Mouse (Mus musculus): ENCODE data around the gene Cd2. TPM values are rescaled to one million over a fixed set of nuclear protein-coding genes. Genes with fewer than 3 reads are reported as not detected.

Cd2 gene
- total and polyA plus RNA-seq, 3 experiments: 0.33 TPM; not detected in 2

DNA sequence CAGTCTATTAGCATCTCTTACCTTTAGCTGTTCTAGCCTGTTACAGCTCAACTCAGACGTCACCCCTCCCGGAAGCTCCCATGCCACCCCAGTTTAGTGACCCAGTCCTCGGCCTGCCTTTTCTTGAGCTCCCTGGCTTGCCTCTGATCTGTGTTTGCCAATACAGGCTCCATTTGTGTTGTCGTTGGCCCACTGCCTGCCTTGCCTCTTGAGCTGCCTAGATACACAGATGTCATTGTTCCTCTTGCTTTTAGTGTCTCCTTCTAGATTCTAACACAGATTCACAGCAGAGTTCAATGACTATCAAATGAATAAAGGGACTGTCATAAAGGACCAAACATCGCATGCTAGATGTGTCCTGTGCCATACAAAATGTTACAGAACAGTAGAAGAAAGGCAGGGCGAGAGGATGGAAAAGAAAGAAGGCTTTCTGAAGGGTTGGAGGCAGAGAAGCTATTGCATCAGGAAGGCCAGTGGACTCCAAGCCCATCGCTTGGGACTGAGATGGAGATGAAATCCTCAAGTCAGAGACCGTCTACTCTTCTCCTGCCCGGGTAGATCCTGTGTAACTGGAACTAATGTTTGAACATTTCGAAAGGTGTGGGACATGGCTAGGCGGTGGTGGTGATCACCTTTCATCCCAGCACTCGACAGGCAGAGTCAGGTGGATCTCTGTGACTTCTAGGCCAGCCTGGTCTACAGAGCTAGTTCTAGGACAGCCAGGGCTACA is 13.5 kb downstream of the Cd2 start:
- no peak for TF ChIP-seq POLR2AphosphoS5 (IDR thresholded peaks at IDR 0.05; ENCODE audit: insufficient replicate concordance, low read depth, low read length)
- TF ChIP-seq GATA2 (IDR thresholded peaks at IDR 0.05; ENCODE audit: borderline replicate concordance, low read depth, low read length): no peak
- TF ChIP-seq GATA1 (IDR thresholded peaks at IDR 0.05; ENCODE audit: borderline replicate concordance, low read length): no peak
- TF ChIP-seq CTCF (IDR thresholded peaks at IDR 0.05; ENCODE audit: low read depth, low read length): no peak
- no peak for TF ChIP-seq TAL1 (conservative IDR thresholded peaks at IDR 0.05; ENCODE audit: low read depth, low read length)
- no peaks in the 10 kb centered on the region for H3K36me3 ChIP-seq (replicated peaks)
- peaks cover 30% of the 10 kb centered on the region for H3K27me3 ChIP-seq (ENCODE audit: insufficient read depth, low read length)
- H3K4me1 ChIP-seq (ENCODE audit: insufficient read depth, low read depth, low read length): no peaks in the 10 kb centered on the region
- no peak overlapping the region for H3K4me3 ChIP-seq (ENCODE audit: low read depth, low read length)
- ATAC-seq (ENCODE audit: extremely low read depth, insufficient number of reproducible peaks, low FRiP score, poor library complexity, severe bottlenecking): no peak
- H3K9me3 ChIP-seq (replicated peaks): no peaks in the 10 kb centered on the region
- DNase-seq (ENCODE audit: low spot score): no peak

DNA sequence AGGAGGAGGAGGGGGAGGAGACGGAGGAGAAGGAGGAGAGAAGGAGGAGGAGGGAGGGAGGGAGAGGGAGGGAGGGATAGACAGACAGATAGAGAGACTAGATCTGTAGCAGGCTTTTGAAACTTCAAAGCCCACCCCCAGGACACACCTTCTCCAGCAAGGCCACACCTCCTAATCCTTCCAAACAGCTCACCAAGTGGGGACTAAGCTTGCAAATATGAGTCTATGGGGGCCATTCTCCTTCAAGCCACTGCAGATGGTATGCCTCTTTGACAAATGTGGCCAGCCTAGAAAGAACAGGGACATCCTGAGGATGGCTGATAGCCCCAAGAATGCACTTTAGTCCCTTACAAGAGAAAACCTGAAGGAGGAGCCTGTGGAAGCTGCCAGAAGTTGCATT is 15.6 kb downstream of the Cd2 start:
- ATAC-seq (ENCODE audit: extremely low read depth, insufficient number of reproducible peaks, low FRiP score, poor library complexity, severe bottlenecking): no peak

DNA sequence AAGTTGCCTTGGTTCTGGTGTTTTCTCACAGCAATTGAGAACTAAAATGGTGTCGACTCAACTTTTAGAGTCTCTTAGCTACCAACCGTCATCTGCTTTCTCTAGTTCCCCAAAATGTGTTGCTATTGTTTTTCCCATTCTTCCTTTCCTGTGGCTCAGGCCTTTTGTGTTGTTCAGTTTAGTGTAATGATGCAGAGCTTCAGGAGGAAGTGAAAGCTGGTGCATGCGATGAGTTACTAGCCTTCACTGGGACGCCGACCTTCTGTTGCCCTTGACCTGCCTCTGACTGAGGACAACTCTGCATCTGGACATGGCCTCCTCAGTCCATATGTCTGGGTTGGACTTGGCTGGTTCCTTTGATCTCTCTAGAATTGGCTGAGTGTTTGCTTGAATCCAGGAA is 16.9 kb downstream of the Cd2 start:
- no peaks in the 10 kb centered on the region for H3K36me3 ChIP-seq (replicated peaks)
- no peaks in the 10 kb centered on the region for H3K4me1 ChIP-seq (ENCODE audit: insufficient read depth, low read depth, low read length)
- H3K4me3 ChIP-seq (ENCODE audit: low read depth, low read length): no peak overlapping the region
- ATAC-seq (ENCODE audit: extremely low read depth, insufficient number of reproducible peaks, low FRiP score, poor library complexity, severe bottlenecking) (no peak), DNase-seq (ENCODE audit: low spot score) (no peak)
- peaks cover 1% of the 10 kb centered on the region; the same call in 1 of the 2 replicates for H3K27me3 ChIP-seq (ENCODE audit: insufficient read depth, low read length)
- H3K9me3 ChIP-seq (replicated peaks): no peaks in the 10 kb centered on the region
- TF ChIP-seq CTCF (IDR thresholded peaks at IDR 0.05; ENCODE audit: low read depth, low read length) (no peak), GATA1 (IDR thresholded peaks at IDR 0.05; ENCODE audit: borderline replicate concordance, low read length) (no peak), TAL1 (conservative IDR thresholded peaks at IDR 0.05; ENCODE audit: low read depth, low read length) (no peak), GATA2 (IDR thresholded peaks at IDR 0.05; ENCODE audit: borderline replicate concordance, low read depth, low read length) (no peak), POLR2AphosphoS5 (IDR thresholded peaks at IDR 0.05; ENCODE audit: insufficient replicate concordance, low read depth, low read length) (no peak)

More for the DNA sequence above, 15.6 kb downstream of the Cd2 start:
- no peak for DNase-seq (ENCODE audit: low spot score)
- Histone ChIP-seq H3K4me1 (ENCODE audit: insufficient read depth, low read depth, low read length) (no peaks in the 10 kb centered on the region), H3K9me3 (replicated peaks) (no peaks in the 10 kb centered on the region), H3K36me3 (replicated peaks) (no peaks in the 10 kb centered on the region), H3K27me3 (ENCODE audit: insufficient read depth, low read length) (peaks cover 9% of the 10 kb centered on the region), H3K4me3 (ENCODE audit: low read depth, low read length) (no peak overlapping the region)
- no peak for TF ChIP-seq GATA1 (IDR thresholded peaks at IDR 0.05; ENCODE audit: borderline replicate concordance, low read length)
- no peak for TF ChIP-seq GATA2 (IDR thresholded peaks at IDR 0.05; ENCODE audit: borderline replicate concordance, low read depth, low read length)
- TF ChIP-seq TAL1 (conservative IDR thresholded peaks at IDR 0.05; ENCODE audit: low read depth, low read length): no peak
- no peak for TF ChIP-seq POLR2AphosphoS5 (IDR thresholded peaks at IDR 0.05; ENCODE audit: insufficient replicate concordance, low read depth, low read length)
- no peak for TF ChIP-seq CTCF (IDR thresholded peaks at IDR 0.05; ENCODE audit: low read depth, low read length)

DNA sequence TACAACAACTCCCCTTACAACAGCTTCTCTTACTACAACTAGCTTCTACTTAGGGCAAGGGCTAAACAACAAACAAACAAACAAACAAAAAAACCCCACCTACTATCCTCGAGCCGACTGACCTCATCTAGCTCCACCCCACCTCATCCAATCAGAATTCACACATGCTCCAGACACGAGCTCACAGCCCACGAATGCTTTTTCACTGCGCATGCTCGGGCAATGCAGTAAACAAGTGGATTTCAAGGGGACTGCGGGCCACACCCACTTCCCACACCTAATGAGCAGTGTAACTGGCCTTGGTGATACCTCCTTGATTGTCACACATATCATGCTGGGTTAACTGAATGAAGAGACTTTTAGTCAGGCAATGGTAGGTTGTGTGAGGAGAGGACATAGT is 19.4 kb downstream of the Cd2 start:
- no peak overlapping the region for H3K4me3 ChIP-seq (ENCODE audit: low read depth, low read length)
- no peaks in the 10 kb centered on the region for H3K4me1 ChIP-seq (ENCODE audit: insufficient read depth, low read depth, low read length)
- TF ChIP-seq CTCF (IDR thresholded peaks at IDR 0.05; ENCODE audit: low read depth, low read length) (no peak), GATA1 (IDR thresholded peaks at IDR 0.05; ENCODE audit: borderline replicate concordance, low read length) (no peak), GATA2 (IDR thresholded peaks at IDR 0.05; ENCODE audit: borderline replicate concordance, low read depth, low read length) (no peak), POLR2AphosphoS5 (IDR thresholded peaks at IDR 0.05; ENCODE audit: insufficient replicate concordance, low read depth, low read length) (no peak), TAL1 (conservative IDR thresholded peaks at IDR 0.05; ENCODE audit: low read depth, low read length) (no peak)
- DNase-seq (ENCODE audit: low spot score): no peak
- H3K36me3 ChIP-seq (replicated peaks): no peaks in the 10 kb centered on the region
- no peaks in the 10 kb centered on the region for H3K9me3 ChIP-seq (replicated peaks)
- no peak for ATAC-seq (ENCODE audit: extremely low read depth, insufficient number of reproducible peaks, low FRiP score, poor library complexity, severe bottlenecking)
- no peaks in the 10 kb centered on the region for H3K27me3 ChIP-seq (ENCODE audit: insufficient read depth, low read length)

DNA sequence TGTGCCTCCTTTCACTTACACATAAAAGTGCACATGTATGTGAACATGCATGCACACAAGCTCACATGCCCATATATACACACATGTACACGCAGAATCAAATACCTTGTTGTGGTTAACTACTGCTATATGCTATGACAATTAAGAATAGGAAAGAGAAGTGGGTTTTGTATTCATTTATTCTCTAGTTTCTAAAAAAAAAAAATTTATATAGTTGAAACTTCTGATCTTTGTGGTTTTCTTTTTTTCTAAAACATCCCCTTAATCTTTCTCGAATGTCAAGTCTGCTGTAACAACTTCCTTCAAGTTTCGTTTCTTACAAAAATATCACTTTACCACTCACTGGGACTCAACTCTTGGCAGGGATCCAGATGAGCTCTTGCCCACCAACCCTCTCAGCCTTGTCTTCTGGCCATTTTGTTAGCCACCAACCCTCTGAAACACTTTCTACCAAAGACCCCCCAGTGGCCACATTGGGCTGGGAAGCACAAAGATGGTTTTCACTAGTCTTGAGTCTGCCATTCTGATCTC is 22.1 kb downstream of the Cd2 start:
- TF ChIP-seq TAL1 (conservative IDR thresholded peaks at IDR 0.05; ENCODE audit: low read depth, low read length) (no peak), GATA1 (IDR thresholded peaks at IDR 0.05; ENCODE audit: borderline replicate concordance, low read length) (no peak), POLR2AphosphoS5 (IDR thresholded peaks at IDR 0.05; ENCODE audit: insufficient replicate concordance, low read depth, low read length) (no peak), CTCF (IDR thresholded peaks at IDR 0.05; ENCODE audit: low read depth, low read length) (no peak), GATA2 (IDR thresholded peaks at IDR 0.05; ENCODE audit: borderline replicate concordance, low read depth, low read length) (no peak)
- no peaks in the 10 kb centered on the region for H3K9me3 ChIP-seq (replicated peaks)
- DNase-seq (ENCODE audit: low spot score): no peak
- no peaks in the 10 kb centered on the region for H3K36me3 ChIP-seq (replicated peaks)
- no peak for ATAC-seq (ENCODE audit: extremely low read depth, insufficient number of reproducible peaks, low FRiP score, poor library complexity, severe bottlenecking)
- no peaks in the 10 kb centered on the region for H3K4me1 ChIP-seq (ENCODE audit: insufficient read depth, low read depth, low read length)
- H3K27me3 ChIP-seq (ENCODE audit: insufficient read depth, low read length): no peaks in the 10 kb centered on the region
- no peak overlapping the region for H3K4me3 ChIP-seq (ENCODE audit: low read depth, low read length)

DNA sequence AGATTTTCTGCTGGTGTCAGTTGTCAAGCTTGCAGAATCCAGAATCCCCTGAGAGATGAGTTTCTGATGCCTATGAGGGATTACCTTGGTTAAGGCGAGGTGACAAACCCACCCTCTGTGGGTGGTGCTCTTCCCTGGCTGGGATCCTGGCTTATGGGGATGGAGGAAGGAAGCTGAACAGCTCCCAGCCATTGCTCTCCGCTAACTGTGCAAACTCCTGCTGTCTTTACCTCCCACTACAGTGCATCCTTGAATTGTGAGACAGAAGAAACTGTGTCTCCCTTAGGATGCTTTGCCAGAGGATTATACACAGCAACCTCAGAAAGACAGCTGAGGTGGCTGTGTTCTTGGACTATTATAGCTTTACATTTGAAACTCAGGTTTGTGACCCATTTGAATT is 28.8 kb downstream of the Cd2 start:
- no peaks in the 10 kb centered on the region for H3K4me1 ChIP-seq (ENCODE audit: insufficient read depth, low read depth, low read length)
- DNase-seq (ENCODE audit: low spot score) (no peak), ATAC-seq (ENCODE audit: extremely low read depth, insufficient number of reproducible peaks, low FRiP score, poor library complexity, severe bottlenecking) (no peak)
- TF ChIP-seq CTCF (IDR thresholded peaks at IDR 0.05; ENCODE audit: low read depth, low read length): no peak
- no peak for TF ChIP-seq GATA1 (IDR thresholded peaks at IDR 0.05; ENCODE audit: borderline replicate concordance, low read length)
- TF ChIP-seq POLR2AphosphoS5 (IDR thresholded peaks at IDR 0.05; ENCODE audit: insufficient replicate concordance, low read depth, low read length): no peak
- TF ChIP-seq TAL1 (conservative IDR thresholded peaks at IDR 0.05; ENCODE audit: low read depth, low read length): no peak
- TF ChIP-seq GATA2 (IDR thresholded peaks at IDR 0.05; ENCODE audit: borderline replicate concordance, low read depth, low read length): no peak
- no peak overlapping the region for H3K4me3 ChIP-seq (ENCODE audit: low read depth, low read length)
- H3K36me3 ChIP-seq (replicated peaks): no peaks in the 10 kb centered on the region
- no peaks in the 10 kb centered on the region for H3K9me3 ChIP-seq (replicated peaks)
- H3K27me3 ChIP-seq (ENCODE audit: insufficient read depth, low read length): peaks cover 11% of the 10 kb centered on the region

All from G1E (cell line).